Comparison of ENCODE assay signal across 38 mouse cellular contexts in the genomic region with DNA sequence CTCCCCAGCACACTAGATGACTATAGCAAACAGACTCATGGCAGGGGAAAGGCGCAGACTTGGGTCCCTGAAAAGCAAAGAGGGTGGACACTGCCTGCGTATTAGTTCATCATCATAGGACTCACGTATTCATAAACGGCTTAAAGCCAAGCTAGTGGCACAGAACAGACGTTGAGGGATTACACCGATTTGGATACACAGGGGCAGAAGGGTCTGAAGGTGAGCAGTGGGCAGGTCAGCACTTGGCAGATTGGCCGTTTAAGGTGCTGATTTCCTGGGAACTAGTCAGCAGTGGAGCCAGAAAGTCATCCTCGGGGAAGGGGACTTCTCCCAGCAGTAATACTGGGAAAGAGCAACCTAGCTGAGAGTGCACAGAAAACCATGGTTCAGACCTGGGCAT. TPM values are rescaled to one million over a fixed set of nuclear protein-coding genes. Genes with fewer than 3 reads are reported as not detected.
"Had no signal": no experiment of that assay in that cellular context is flagged by ENCODE, and none has a peak within 500 bp of the region (broad histone marks: within the 10 kb centered on the region; RNA-seq: fewer than 3 reads in every experiment).

No protein-coding gene starts in this region.

- H3K9me3 ChIP-seq: limb, embryonic 10.5 days; limb, embryonic 12.5 days; limb, embryonic 13.5 days; limb, embryonic 15.5 days; liver, embryonic 12.5 days; liver, embryonic 13.5 days; liver, embryonic 15.5 days; lung, embryonic 15.5 days; megakaryocyte, embryonic 14.5 days; midbrain, embryonic 10.5 days; midbrain, embryonic 12.5 days; midbrain, embryonic 13.5 days; midbrain, embryonic 15.5 days had no signal

- DNase-seq: left cerebral cortex, postnatal 4 days; liver; liver, embryonic 13.5 days; liver, postnatal 0 days; lung, adult 18-20 months; lung, adult 2 months; lung, embryonic 14.5 days; lung, postnatal 10 days; lung, postnatal 14 days; lung, postnatal 36 days; lung, postnatal 4 days had no signal

- H3K4me3 ChIP-seq: left cerebral cortex, adult 2 months; limb, embryonic 10.5 days; limb, embryonic 12.5 days; limb, embryonic 13.5 days; limb, embryonic 15.5 days; liver, embryonic 12.5 days; liver, embryonic 13.5 days; liver, embryonic 15.5 days; lung, embryonic 15.5 days; megakaryocyte, embryonic 14.5 days; midbrain, embryonic 10.5 days; midbrain, embryonic 12.5 days; midbrain, embryonic 13.5 days; midbrain, embryonic 15.5 days; myocyte had no signal

- ATAC-seq: liver, embryonic 12.5 days; liver, postnatal 0 days; lung, postnatal 0 days; midbrain, embryonic 13.5 days; midbrain, embryonic 15.5 days; midbrain, embryonic 16.5 days had no signal

- H3K27me3 ChIP-seq: limb, embryonic 12.5 days; limb, embryonic 13.5 days; limb, embryonic 15.5 days; liver, embryonic 12.5 days; liver, embryonic 13.5 days; liver, embryonic 15.5 days; lung, embryonic 15.5 days; megakaryocyte, embryonic 14.5 days; midbrain, embryonic 12.5 days; midbrain, embryonic 13.5 days; midbrain, embryonic 15.5 days had no signal

- H3K4me2 ChIP-seq: limb, embryonic 12.5 days; limb, embryonic 13.5 days; limb, embryonic 15.5 days; liver, embryonic 11.5 days; liver, embryonic 12.5 days; liver, embryonic 13.5 days; liver, embryonic 15.5 days; lung, embryonic 14.5 days; lung, embryonic 15.5 days; midbrain, embryonic 11.5 days; midbrain, embryonic 12.5 days; midbrain, embryonic 13.5 days; midbrain, embryonic 15.5 days had no signal

- H3K27ac ChIP-seq: left cerebral cortex, adult 2 months; limb, embryonic 10.5 days; limb, embryonic 12.5 days; limb, embryonic 13.5 days; limb, embryonic 15.5 days; liver, embryonic 12.5 days; liver, embryonic 13.5 days; liver, embryonic 14.5 days; liver, embryonic 15.5 days; lung, embryonic 15.5 days; macrophage; midbrain, embryonic 10.5 days; midbrain, embryonic 12.5 days; midbrain, embryonic 13.5 days; midbrain, embryonic 15.5 days had no signal

- H3K9ac ChIP-seq: limb, embryonic 12.5 days; limb, embryonic 13.5 days; limb, embryonic 15.5 days; liver, embryonic 12.5 days; liver, embryonic 13.5 days; liver, embryonic 14.5 days; liver, embryonic 15.5 days; liver, postnatal 0 days; lung, embryonic 14.5 days; lung, embryonic 15.5 days; midbrain, embryonic 12.5 days; midbrain, embryonic 13.5 days; midbrain, embryonic 15.5 days had no signal

RNA-seq across cellular contexts. Expression of a gene that starts 33.0 kb away (rescaled TPM):
- total RNA-seq: liver, adult 2 months; megakaryocyte progenitor cell, adult 5-6 weeks; megakaryocyte, adult 5-6 weeks; megakaryocyte-erythroid progenitor cell, adult 5-6 weeks; monocyte, adult 5-6 weeks had no signal
- polyA plus RNA-seq: limb, embryonic 10.5 days; limb, embryonic 12.5 days; limb, embryonic 13.5 days; liver, adult 2 months; liver, embryonic 11.5 days; liver, embryonic 12.5 days; liver, embryonic 13.5 days; liver, embryonic 14.5 days; liver, embryonic 15.5 days; liver, embryonic 16.5 days; liver, postnatal 0 days; lung, adult 2 months; lung, embryonic 14.5 days; lung, embryonic 16.5 days; lung, postnatal 0 days; macrophage; myocyte had no signal
